Mouse (Mus musculus) gastrocnemius, adult 2 months (tissue): ENCODE data around the gene Nphp1. TPM values are rescaled to one million over a fixed set of nuclear protein-coding genes. Genes with fewer than 3 reads are reported as not detected.

Experiments used
- DNase-seq: peaks from one replicate; pipeline ENCODE4 v3.0.0; 2022
- H3K27ac ChIP-seq: fragments of 200-600 bp; 2 replicates; pipeline ENCODE4 v1.8.1; 2022; ENCODE audit warnings: mild to moderate bottlenecking
- H3K4me3 ChIP-seq: fragments of 200-600 bp; 2 replicates; pipeline ENCODE4 v1.8.1; 2022; ENCODE audit warnings: mild to moderate bottlenecking, moderate library complexity
- CTCF ChIP-seq: fragments of 200-600 bp; IDR thresholded peaks from 2 replicates; pipeline ENCODE4 v1.8.1; 2022; ENCODE audit warnings: antibody characterized with exemption, mild to moderate bottlenecking, moderate library complexity
- intact Hi-C: fragments of 180-260 bp; cut with DNase I; formaldehyde crosslinking; loops from one replicate; pipeline ENCODE4 v1.15.1; 2025
- long read RNA-seq, 2 experiments: library from polyadenylated mRNA; stranded (forward); transcript quantifications; one replicate each; pipeline ENCODE4 v2.0.0; 2021
- total RNA-seq, 2 experiments: library from RNA; stranded (reverse); gene quantifications; 2 replicates each; pipeline ENCODE4 v1.2.3; 2021

The Nphp1 gene
- 10 to 100 TPM; 21.5 to 23.2 TPM for total RNA-seq
- long read RNA-seq, experiment 1, transcript Nphp1-202 (20 exons, 2,296 nt): major isoform, 13 of 40 reads
- long read RNA-seq, experiment 1, transcript Nphp1-201 (20 exons, 2,260 nt): minor isoform, 6 of 40 reads
- long read RNA-seq, experiment 1, partial matches to known transcripts: 5 of 40 reads
- long read RNA-seq, experiment 1, other reads (novel, unspliced or antisense): 16 of 40 reads
- long read RNA-seq, experiment 2, transcript Nphp1-202 (20 exons, 2,296 nt): minor isoform, 16 of 49 reads
- long read RNA-seq, experiment 2, transcript Nphp1-201 (20 exons, 2,260 nt): major isoform, 19 of 49 reads
- long read RNA-seq, experiment 2, partial matches to known transcripts: 5 of 49 reads
- long read RNA-seq, experiment 2, other reads (novel, unspliced or antisense): 9 of 49 reads

GRCm38 (mm10) chr2:127788440-127789116, at the start of gene Nphp1:
Nphp1 (minus strand) TSS chr2:127788897.
- no peak for TF ChIP-seq CTCF
- peak within 1 kb of the TSS; percentile 89 for H3K4me3 ChIP-seq
- peak within 1 kb of the TSS; percentile 87 for H3K27ac ChIP-seq
- DNase-seq: peak; percentile 92
- intact Hi-C loops: no loop called here

- intact Hi-C loops: no loop called here
- no peak overlapping the region for H3K4me3 ChIP-seq
- no peak overlapping the region for H3K27ac ChIP-seq
- DNase-seq: no peak
- TF ChIP-seq CTCF: peak; percentile 56
Measured at GRCm38 (mm10) chr2:127832833-127833190, 44.1 kb upstream of the Nphp1 start.

GRCm38 (mm10) chr2:127832103-127832832, 43.6 kb upstream of the Nphp1 start:
- Histone ChIP-seq H3K27ac (peak overlapping the region; percentile 56; the same call in 1 of the 2 replicates), H3K4me3 (peak overlapping the region; percentile 75)
- TF ChIP-seq CTCF: no peak
- intact Hi-C loops: no loop called here
- DNase-seq: no peak

GRCm38 (mm10) chr2:127831401-127832102, 42.9 kb upstream of the Nphp1 start, which contains the start of gene Bub1:
Bub1 (minus strand) TSS chr2:127831865.
- intact Hi-C loops: no loop called here
- TF ChIP-seq CTCF: no peak
- H3K27ac ChIP-seq: peak within 1 kb of the TSS; percentile 56; the same call in 1 of the 2 replicates
- peak; percentile 97 for DNase-seq
- H3K4me3 ChIP-seq: peak within 1 kb of the TSS; percentile 75

- no peak for TF ChIP-seq CTCF
- intact Hi-C loops: loop anchor here (5.0 kb wide), 1 partner anchor 335 kb away; the partner anchor contains the start of gene Bcl2l11
- peak within 1 kb of the TSS; percentile 95 for H3K27ac ChIP-seq
- DNase-seq: peak; percentile 90
- H3K4me3 ChIP-seq: peak within 1 kb of the TSS; percentile 82
Measured at GRCm38 (mm10) chr2:127791919-127792603, 3.4 kb upstream of the Nphp1 start, which contains the start of gene Mtln. Mtln (minus strand) TSS chr2:127792488.

GRCm38 (mm10) chr2:127789651-127790270, 1.1 kb upstream of the Nphp1 start:
- no peak for DNase-seq
- peak overlapping the region; percentile 89 for H3K4me3 ChIP-seq

GRCm38 (mm10) chr2:127789138-127789537, 441 bp upstream of the Nphp1 start:
- H3K27ac ChIP-seq: peak overlapping the region; percentile 87
- no peak for TF ChIP-seq CTCF
- intact Hi-C loops: no loop called here
- DNase-seq: no peak
- H3K4me3 ChIP-seq: peak overlapping the region; percentile 89

More at GRCm38 (mm10) chr2:127789651-127790270, 1.1 kb upstream of the Nphp1 start:
- intact Hi-C loops: loop anchor here (5.0 kb wide), 1 partner anchor 338 kb away; the partner anchor contains the start of gene Bcl2l11
- H3K27ac ChIP-seq: no peak overlapping the region; the same call in 1 of the 2 replicates
- TF ChIP-seq CTCF: no peak

- intact Hi-C loops: no loop called here
- TF ChIP-seq CTCF: no peak
- DNase-seq: no peak
Measured at GRCm38 (mm10) chr2:127787226-127787625, 1.5 kb downstream of the Nphp1 start.

GRCm38 (mm10) chr2:127778451-127778850, 10.2 kb downstream of the Nphp1 start:
- H3K4me3 ChIP-seq: no peak overlapping the region
- no peak for DNase-seq
- H3K27ac ChIP-seq: no peak overlapping the region
- intact Hi-C loops: no loop called here
- TF ChIP-seq CTCF: no peak

More at GRCm38 (mm10) chr2:127787226-127787625, 1.5 kb downstream of the Nphp1 start:
- Histone ChIP-seq H3K4me3 (no peak overlapping the region), H3K27ac (no peak overlapping the region)

- Histone ChIP-seq H3K27ac (peak overlapping the region; percentile 85), H3K4me3 (no peak overlapping the region)
- no peak for TF ChIP-seq CTCF
- DNase-seq: peak; percentile 42
- intact Hi-C loops: no loop called here
Measured at GRCm38 (mm10) chr2:127775013-127775412, 13.7 kb downstream of the Nphp1 start.

- DNase-seq: no peak
Measured at GRCm38 (mm10) chr2:127774578-127774941, 14.1 kb downstream of the Nphp1 start.

More at GRCm38 (mm10) chr2:127774578-127774941, 14.1 kb downstream of the Nphp1 start:
- intact Hi-C loops: no loop called here
- Histone ChIP-seq H3K27ac (peak overlapping the region; percentile 85), H3K4me3 (no peak overlapping the region)
- TF ChIP-seq CTCF: no peak
